Mouse (Mus musculus) layer of hippocampus, postnatal 25 days (tissue): Measurements from ENCODE around the gene Gm10392. TPM values are rescaled to one million over a fixed set of nuclear protein-coding genes. Genes with fewer than 3 reads are reported as not detected.

Source experiments
- total RNA-seq, 2 experiments: library from RNA; stranded (reverse); gene quantifications; 2 replicates each; pipeline ENCODE4 v1.2.3; 2021

The Gm10392 gene
- total RNA-seq, 2 experiments from 2014 or later, result not detected

Other genes with a start within 250 kb of the Gm10392 start
- gene Coro6, start 56.8 kb downstream of the Gm10392 start, total RNA-seq, result 10 to 100 TPM; 10.1 to 16.6 TPM
- gene Ankrd13b, start 29.5 kb downstream of the Gm10392 start, total RNA-seq, result 10 to 100 TPM; 87.3 to 93.8 TPM
- gene Git1, start 25.6 kb downstream of the Gm10392 start, total RNA-seq, result 100 to 1,000 TPM; 272 to 274 TPM
- 1 to 10 TPM; 1.4 to 1.6 TPM for gene Abhd15, start 4.1 kb downstream of the Gm10392 start, total RNA-seq
- 1 to 10 TPM; 4.9 to 6.2 TPM for gene Trp53i13, start 3.2 kb downstream of the Gm10392 start, total RNA-seq
- 100 to 1,000 TPM; 110 to 114 TPM for gene Taok1, start 88.6 kb upstream of the Gm10392 start, total RNA-seq
- gene Nufip2, start 167.0 kb upstream of the Gm10392 start, total RNA-seq, result 10 to 100 TPM; 70.6 to 76.5 TPM
- not detected for gene Cryba1, start 206.1 kb upstream of the Gm10392 start, total RNA-seq
- 100 to 1,000 TPM; 136 to 158 TPM for gene Myo18a, start 244.0 kb upstream of the Gm10392 start, total RNA-seq